Mouse (Mus musculus) limb, embryonic 12.5 days (tissue): ENCODE measurements around the gene Fam214a. TPM values are rescaled to one million over a fixed set of nuclear protein-coding genes. Genes with fewer than 3 reads are reported as not detected.

Experiments used
- ATAC-seq: fragments of 200-750 bp; cut with Nextera tagmentation; 2 replicates; pipeline ENCODE4 v1.8.0; 2017; ENCODE audit warnings: low read depth, moderate TSS enrichment; ENCODE audit not compliant: insufficient number of reproducible peaks, insufficient read depth, low FRiP score, low TSS enrichment
- H3K27ac ChIP-seq: fragments of 300-500 bp; sonication (generic); 2 replicates; pipeline ENCODE4 v1.5.1; 2016; ENCODE audit warnings: mild to moderate bottlenecking, moderate library complexity
- H3K27me3 ChIP-seq: fragments of 300-500 bp; sonication (generic); 2 replicates; pipeline ENCODE4 v1.6.1; 2016; ENCODE audit warnings: mild to moderate bottlenecking, moderate library complexity
- H3K36me3 ChIP-seq: fragments of 300-500 bp; sonication (generic); 2 replicates; pipeline ENCODE4 v1.6.1; 2016; ENCODE audit warnings: mild to moderate bottlenecking, moderate library complexity
- H3K4me1 ChIP-seq: fragments of 300-500 bp; sonication (generic); replicated peaks from 2 replicates; pipeline ENCODE4 v1.6.1; 2016
- H3K4me2 ChIP-seq: fragments of 300-500 bp; sonication (generic); 2 replicates; pipeline ENCODE4 v1.6.1; 2016; ENCODE audit warnings: mild to moderate bottlenecking, moderate library complexity
- H3K4me3 ChIP-seq: fragments of 300-500 bp; sonication (generic); replicated peaks from 2 replicates; pipeline ENCODE4 v1.5.1; 2016; ENCODE audit warnings: mild to moderate bottlenecking
- H3K9ac ChIP-seq: fragments of 300-500 bp; sonication (generic); replicated peaks from 2 replicates; pipeline ENCODE4 v1.6.1; 2016; ENCODE audit warnings: mild to moderate bottlenecking, moderate library complexity
- H3K9me3 ChIP-seq: fragments of 300-500 bp; sonication (generic); 2 replicates; pipeline ENCODE4 v1.6.1; 2016; ENCODE audit warnings: mild to moderate bottlenecking, moderate library complexity
- WGBS: fragments of 180-500 bp; shearing (Covaris S2); methylation state at CpG from one replicate; pipeline ENCODE4 v1.1.7; 2016; 5-methylcytosine and 5-hydroxymethylcytosine counted together
- polyA plus RNA-seq: library from polyadenylated mRNA; unstranded; fragments of >200 nt; fragmentation: Nextera tagmentation; extraction: Ambion mirVana; gene quantifications from 2 replicates; pipeline ENCODE4 v1.2.1, GENCODE M21; 2016

The Fam214a gene
- 10.4 and 13.1 TPM in 2 replicates for polyA plus RNA-seq

- WGBS = under 1% methylated on average over 59 of the region's 59 CpGs
- peak within 1 kb of the TSS; percentile 95 for H3K27ac ChIP-seq
- no peaks in the 10 kb centered on the region for H3K9me3 ChIP-seq
- peaks cover 3% of the 10 kb centered on the region; the same call in 1 of the 2 replicates for H3K36me3 ChIP-seq
- peaks cover 9% of the 10 kb centered on the region; the same call in 1 of the 2 replicates for H3K4me1 ChIP-seq
- peak within 1 kb of the TSS; percentile 89 for H3K4me3 ChIP-seq
- peak within 1 kb of the TSS; percentile 78 for H3K9ac ChIP-seq
- peak; percentile 92 for ATAC-seq
- H3K27me3 ChIP-seq = no peaks in the 10 kb centered on the region
- H3K4me2 ChIP-seq = peak within 1 kb of the TSS; percentile 86
These were observed at the start of gene Fam214a for GRCm38 (mm10) chr9:74952756-74953247. Gene Fam214a, plus strand, starts transcription at chr9:74952884.

DNA sequence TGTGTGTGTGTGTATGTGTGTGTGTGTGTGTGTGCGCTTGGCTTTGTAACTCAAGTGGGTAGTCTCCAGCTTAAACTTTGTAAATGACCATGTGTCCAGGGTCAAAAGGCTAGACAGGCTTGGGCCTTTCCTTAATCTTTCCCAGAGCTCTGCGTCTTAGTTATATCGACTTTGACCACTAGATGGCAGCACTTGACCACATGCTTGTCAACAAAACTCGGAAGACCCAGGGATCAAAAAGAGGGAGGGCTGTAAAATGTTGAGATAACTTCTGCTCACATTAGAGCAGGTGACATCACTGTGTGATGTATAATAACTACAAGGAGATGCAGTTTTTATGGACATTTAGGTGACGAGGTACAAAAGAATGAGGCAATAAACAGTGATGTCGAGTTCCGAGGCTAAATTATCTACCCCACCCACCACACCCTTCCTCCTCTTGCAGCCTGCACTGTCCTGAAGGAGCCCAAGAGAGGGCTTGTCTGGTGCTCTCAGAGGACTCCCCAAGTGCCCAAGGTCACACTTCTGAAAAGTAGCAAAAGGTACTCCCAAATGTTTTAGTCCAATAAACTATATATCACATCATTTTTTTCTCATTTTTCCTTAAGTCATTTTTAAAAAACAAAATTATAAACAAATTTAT lies 47.7 kb upstream of the Fam214a start:
- Histone ChIP-seq H3K4me2 (no peak overlapping the region), H3K9ac (no peak overlapping the region), H3K4me3 (no peak overlapping the region), H3K27ac (no peak overlapping the region), H3K4me1 (no peaks in the 10 kb centered on the region), H3K36me3 (no peaks in the 10 kb centered on the region), H3K9me3 (no peaks in the 10 kb centered on the region), H3K27me3 (no peaks in the 10 kb centered on the region)
- 18% methylated on average over 7 of the region's 7 CpGs for WGBS
- no peak for ATAC-seq

GRCm38 (mm10) chr9:74906951-74907350 lies 45.7 kb upstream of the Fam214a start:
- 59% methylated on average over 4 of the region's 4 CpGs for WGBS
- no peak for ATAC-seq

DNA sequence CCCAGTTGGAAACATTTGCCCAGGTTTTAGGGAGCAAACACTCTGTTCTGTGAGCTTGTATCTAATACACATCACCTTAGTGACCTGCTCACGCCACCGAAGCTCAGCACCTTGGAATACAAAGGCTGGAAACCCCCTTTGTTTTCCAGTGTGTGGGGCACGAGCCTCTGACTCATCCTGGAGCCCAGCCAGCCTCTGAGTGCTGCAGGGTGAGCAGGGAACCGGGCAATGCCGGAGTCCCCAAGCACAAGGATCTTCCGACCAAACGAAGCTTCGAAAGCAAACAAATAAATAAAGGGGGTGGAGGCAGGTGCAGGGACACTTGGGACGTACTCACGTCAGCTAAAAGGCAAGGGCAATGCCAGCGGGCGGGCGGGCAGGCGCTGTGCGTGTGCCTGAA lies 43.4 kb upstream of the Fam214a start:
- Histone ChIP-seq H3K4me2 (no peak overlapping the region), H3K4me1 (peaks cover 18% of the 10 kb centered on the region), H3K27me3 (no peaks in the 10 kb centered on the region), H3K27ac (no peak overlapping the region), H3K9ac (no peak overlapping the region), H3K36me3 (no peaks in the 10 kb centered on the region), H3K4me3 (no peak overlapping the region), H3K9me3 (no peaks in the 10 kb centered on the region)
- ATAC-seq = no peak
- WGBS = 83% methylated on average over 15 of the region's 15 CpGs

More at GRCm38 (mm10) chr9:74906951-74907350, 45.7 kb upstream of the Fam214a start:
- Histone ChIP-seq H3K36me3 (no peaks in the 10 kb centered on the region), H3K4me2 (no peak overlapping the region), H3K4me1 (peaks cover 5% of the 10 kb centered on the region), H3K9ac (no peak overlapping the region), H3K4me3 (no peak overlapping the region), H3K27ac (no peak overlapping the region), H3K9me3 (no peaks in the 10 kb centered on the region), H3K27me3 (no peaks in the 10 kb centered on the region)

DNA sequence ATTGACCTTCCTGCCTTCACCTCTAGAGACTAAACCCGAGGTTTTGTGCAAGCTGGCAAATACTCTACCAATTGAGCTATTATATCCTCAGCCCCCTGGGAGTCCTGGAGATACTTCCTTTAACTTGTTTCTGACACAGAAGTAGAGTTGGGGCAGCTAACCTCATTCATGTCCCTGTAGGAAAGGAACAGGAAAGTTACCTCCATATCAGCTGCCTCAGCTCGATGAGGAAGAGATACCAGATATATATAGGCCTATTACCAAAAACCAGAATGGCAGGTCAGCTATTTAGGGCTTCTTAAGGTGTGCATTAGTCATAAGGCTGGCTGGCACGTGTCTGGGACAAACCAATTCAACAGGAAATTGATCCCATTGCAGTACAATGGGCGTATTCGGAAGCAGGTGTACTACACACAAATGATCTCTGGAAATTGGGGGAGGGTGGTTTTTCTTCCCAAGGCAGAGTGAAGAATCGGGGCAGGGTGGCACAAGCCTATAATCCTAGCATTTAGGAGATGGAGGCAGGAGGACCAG lies 42.4 kb upstream of the Fam214a start:
- H3K27me3 ChIP-seq = no peaks in the 10 kb centered on the region
- no peaks in the 10 kb centered on the region for H3K9me3 ChIP-seq
- no peak overlapping the region for H3K9ac ChIP-seq
- H3K4me1 ChIP-seq = peaks cover 18% of the 10 kb centered on the region
- H3K36me3 ChIP-seq = no peaks in the 10 kb centered on the region
- no peak overlapping the region for H3K27ac ChIP-seq
- 82% methylated on average over 6 of the region's 6 CpGs for WGBS
- ATAC-seq = no peak
- H3K4me2 ChIP-seq = no peak overlapping the region
- no peak overlapping the region for H3K4me3 ChIP-seq

DNA sequence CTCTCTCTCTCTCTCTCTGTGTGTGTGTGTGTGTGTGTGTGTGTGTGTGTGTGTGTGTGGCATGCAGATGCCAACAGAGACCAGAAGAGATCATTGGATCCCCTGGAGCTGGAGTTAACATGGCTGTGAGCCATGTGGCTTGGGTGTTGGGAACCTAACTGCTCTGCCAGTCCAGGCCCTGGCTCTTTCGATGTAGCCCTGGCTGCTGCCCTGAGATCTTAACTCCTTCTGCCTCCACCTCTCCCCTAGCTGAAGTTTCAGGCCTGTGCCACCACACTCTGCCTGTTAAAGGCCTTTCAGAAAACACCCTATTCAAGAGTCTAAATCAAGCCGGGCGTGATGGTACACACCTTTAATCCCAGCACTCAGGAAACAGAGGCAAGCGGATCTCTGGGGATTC lies 41.3 kb upstream of the Fam214a start:
- WGBS = 63% methylated on average over 4 of the region's 4 CpGs
- Histone ChIP-seq H3K9ac (no peak overlapping the region), H3K27me3 (no peaks in the 10 kb centered on the region), H3K4me1 (peaks cover 18% of the 10 kb centered on the region), H3K4me3 (no peak overlapping the region), H3K27ac (peak overlapping the region; percentile 46; the same call in 1 of the 2 replicates), H3K4me2 (no peak overlapping the region), H3K36me3 (no peaks in the 10 kb centered on the region), H3K9me3 (no peaks in the 10 kb centered on the region)
- ATAC-seq = no peak

- Histone ChIP-seq H3K27ac (peak overlapping the region; percentile 46; the same call in 1 of the 2 replicates), H3K4me1 (peaks cover 18% of the 10 kb centered on the region), H3K9me3 (no peaks in the 10 kb centered on the region), H3K9ac (no peak overlapping the region), H3K27me3 (no peaks in the 10 kb centered on the region), H3K4me3 (no peak overlapping the region), H3K4me2 (no peak overlapping the region), H3K36me3 (no peaks in the 10 kb centered on the region)
- WGBS = 26% methylated on average over 2 of the region's 2 CpGs
- ATAC-seq = no peak
These were observed 40.8 kb upstream of the Fam214a start for GRCm38 (mm10) chr9:74911919-74912318.

- peaks cover 18% of the 10 kb centered on the region for H3K4me1 ChIP-seq
- H3K9me3 ChIP-seq = peaks cover 6% of the 10 kb centered on the region; the same call in 1 of the 2 replicates
- 32% methylated on average over 19 of the region's 19 CpGs for WGBS
- H3K9ac ChIP-seq = no peak overlapping the region
- H3K27me3 ChIP-seq = no peaks in the 10 kb centered on the region
- peak overlapping the region; percentile 59; the same call in 1 of the 2 replicates for H3K27ac ChIP-seq
- ATAC-seq = peak; percentile 75
- no peak overlapping the region for H3K4me2 ChIP-seq
- H3K36me3 ChIP-seq = no peaks in the 10 kb centered on the region
- H3K4me3 ChIP-seq = no peak overlapping the region
These were observed 39.9 kb upstream of the Fam214a start for GRCm38 (mm10) chr9:74912619-74913376.

DNA sequence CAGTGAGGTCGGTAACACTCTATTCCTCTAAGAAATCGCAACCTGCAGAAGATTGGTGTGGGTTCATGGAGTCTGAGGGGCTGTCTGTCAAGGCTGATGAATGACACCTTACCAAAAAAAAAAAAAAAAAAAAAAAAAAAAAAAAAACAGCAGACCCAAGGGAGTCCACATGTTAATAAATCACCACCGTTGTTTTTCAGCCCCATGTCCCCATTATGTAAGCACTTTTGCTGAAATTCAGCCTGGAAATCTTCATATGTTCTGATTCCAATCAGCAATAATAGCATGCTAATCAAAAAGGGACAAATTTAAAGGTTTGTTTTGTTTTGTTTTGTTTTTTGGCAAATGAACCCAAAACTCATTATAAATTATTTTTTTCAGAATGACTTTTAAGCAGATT lies 37.1 kb upstream of the Fam214a start:
- Histone ChIP-seq H3K4me2 (no peak overlapping the region), H3K27me3 (no peaks in the 10 kb centered on the region), H3K27ac (no peak overlapping the region), H3K9me3 (peaks cover 6% of the 10 kb centered on the region; the same call in 1 of the 2 replicates), H3K4me3 (no peak overlapping the region), H3K4me1 (peaks cover 22% of the 10 kb centered on the region), H3K36me3 (no peaks in the 10 kb centered on the region), H3K9ac (no peak overlapping the region)
- ATAC-seq = no peak
- 85% methylated on average over 3 of the region's 3 CpGs for WGBS

GRCm38 (mm10) chr9:74920450-74920849 lies 32.2 kb upstream of the Fam214a start:
- Histone ChIP-seq H3K4me3 (no peak overlapping the region), H3K9ac (no peak overlapping the region), H3K4me2 (no peak overlapping the region), H3K4me1 (0 out of 2 replicates have a peak, but pooled peaks cover 3% of the 10 kb centered on the region), H3K36me3 (no peaks in the 10 kb centered on the region), H3K27me3 (no peaks in the 10 kb centered on the region), H3K27ac (no peak overlapping the region), H3K9me3 (peaks cover 6% of the 10 kb centered on the region; the same call in 1 of the 2 replicates)
- ATAC-seq = no peak
- WGBS = 88% methylated on average over 12 of the region's 12 CpGs

DNA sequence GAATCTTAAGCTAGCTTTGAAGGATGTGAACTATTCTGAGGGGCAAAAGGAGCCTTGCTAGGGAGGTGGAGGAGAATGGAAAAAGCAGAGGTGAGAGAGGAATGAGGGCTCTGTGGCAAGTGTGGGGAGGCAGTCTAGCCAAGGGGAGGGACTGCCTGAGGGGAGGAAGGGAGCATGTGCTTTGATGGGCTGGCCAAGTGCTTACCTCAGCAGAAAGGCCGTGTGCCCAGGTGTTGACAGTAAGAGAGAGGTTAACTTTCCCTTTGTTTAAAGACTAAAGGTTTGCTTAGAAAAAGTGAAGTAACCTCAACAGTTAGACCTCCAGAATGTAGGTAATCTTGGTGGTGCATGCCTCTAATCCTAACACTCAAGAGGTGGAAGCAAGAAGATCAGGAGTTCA lies 31.3 kb upstream of the Fam214a start:
- H3K27ac ChIP-seq = no peak overlapping the region
- peaks cover 6% of the 10 kb centered on the region; the same call in 1 of the 2 replicates for H3K9me3 ChIP-seq
- no peaks in the 10 kb centered on the region for H3K27me3 ChIP-seq
- no peak overlapping the region for H3K4me3 ChIP-seq
- 0 out of 2 replicates have a peak, but pooled peaks cover 3% of the 10 kb centered on the region for H3K4me1 ChIP-seq
- H3K36me3 ChIP-seq = no peaks in the 10 kb centered on the region
- H3K9ac ChIP-seq = no peak overlapping the region
- H3K4me2 ChIP-seq = no peak overlapping the region
- WGBS = 23% methylated on average over 1 of the region's 1 CpGs
- no peak for ATAC-seq
